Comparison of ENCODE assay signal across 9 mouse cellular contexts in genomic region chr1:167231612-167232283, GRCm38 (mm10). TPM values are rescaled to one million over a fixed set of nuclear protein-coding genes. Genes with fewer than 3 reads are reported as not detected.
A peak's percentile ranks its signal among the peaks of the same experiment; 100 is the strongest.
DNase-seq lines count a peak whose midpoint lies in the region; TF ChIP-seq lines count a peak whose summit lies in the region.
"Had no signal": no experiment of that assay in that cellular context is flagged by ENCODE, and none has a peak within 500 bp of the region (broad histone marks: within the 10 kb centered on the region; RNA-seq: fewer than 3 reads in every experiment).

No protein-coding gene starts in this region.

- H3K4me3 ChIP-seq in cerebellum, adult 2 months (replicated peaks; ENCODE audit: insufficient read depth, low read depth, low read length): no peak overlapping the region
- H3K4me3 ChIP-seq: embryonic facial prominence, embryonic 12.5 days had no signal

- WGBS in cerebellum, adult 2 months: 36% methylated on average over 17 of the region's 17 CpGs

- peak; percentile 37 for TF ChIP-seq CTCF in cerebellum, adult 2 months (IDR thresholded peaks at IDR 0.05; ENCODE audit: borderline replicate concordance, insufficient read depth, low read depth, low read length)

- intact Hi-C loops in left cerebral cortex, postnatal 4 days (cut with DNase I): loop anchor here (5.0 kb wide), 1 partner anchor 101 kb away; no protein-coding TSS in a partner anchor

- peaks cover 16% of the 10 kb centered on the region for H3K4me1 ChIP-seq in cerebellum, adult 2 months (ENCODE audit: control insufficient read depth, insufficient read depth, low read length)
- H3K4me1 ChIP-seq: embryonic facial prominence, embryonic 12.5 days had no signal

- H3K27ac ChIP-seq in cerebellum, adult 2 months (ENCODE audit: insufficient read depth, low read length): peak overlapping the region; percentile 58
- H3K27ac ChIP-seq: embryonic facial prominence, embryonic 12.5 days had no signal

- peak in 1 of 2 experiments; percentile 38 for DNase-seq in cerebellum, adult 2 months
- no peak for DNase-seq in cerebellum, adult 9-11 months
- peak; percentile 76 for DNase-seq in left cerebral cortex, postnatal 4 days
- no peak for DNase-seq in left cerebral cortex, adult 11 months (ENCODE audit: low spot score)
- peak; percentile 59 for DNase-seq in adrenal gland, adult 8-10 months
- peak; percentile 16 for DNase-seq in lung, postnatal 25 days (ENCODE audit: low spot score)
- DNase-seq in left cerebral cortex, adult 9 months (ENCODE audit: low spot score in 2 of 2): no peak
- DNase-seq in embryo, embryonic 11 days: no peak

- TF ChIP-seq POLR2A in cerebellum, adult 2 months (IDR thresholded peaks at IDR 0.05; ENCODE audit: borderline replicate concordance, insufficient read depth, low read length): no peak

- H3K27me3 ChIP-seq in cerebellum, adult 2 months (ENCODE audit: control insufficient read depth, insufficient read depth, low read length): no peaks in the 10 kb centered on the region
- H3K27me3 ChIP-seq: embryonic facial prominence, embryonic 12.5 days had no signal

RNA-seq across cellular contexts. Expression of gene Uck2, which starts 53.4 kb away (rescaled TPM):
- 20.7 and 24.3 TPM in 2 replicates for polyA plus RNA-seq in cerebellum, adult 2 months (2012; rRNA removed)
- total RNA-seq in left cerebral cortex, postnatal 4 days (2021): 10 to 100 TPM; 80.8 to 85.6 TPM
- 10 to 100 TPM; 30.9 to 55.9 (median 45.0) TPM for total RNA-seq in adrenal gland, adult 8-10 months (2022)

Comparison
In these comparisons a context has a peak if more than half of its experiments do, and no peak if none do; other contexts are left out.
1. DNase-seq: peak in left cerebral cortex, postnatal 4 days (single experiment), adrenal gland, adult 8-10 months (single experiment) and lung, postnatal 25 days (single experiment); none in cerebellum, adult 9-11 months (single experiment), left cerebral cortex, adult 11 months (single experiment), left cerebral cortex, adult 9 months (0 of 2) and embryo, embryonic 11 days (single experiment).